Mouse (Mus musculus): ENCODE measurements at regions not wholly inside any gene's neighbourhood (a gene's known extent, or its start where the extent isn't known, plus 50 kb on each side); places are given as distances from the start of the nearest gene placed in this dataset.

DNA sequence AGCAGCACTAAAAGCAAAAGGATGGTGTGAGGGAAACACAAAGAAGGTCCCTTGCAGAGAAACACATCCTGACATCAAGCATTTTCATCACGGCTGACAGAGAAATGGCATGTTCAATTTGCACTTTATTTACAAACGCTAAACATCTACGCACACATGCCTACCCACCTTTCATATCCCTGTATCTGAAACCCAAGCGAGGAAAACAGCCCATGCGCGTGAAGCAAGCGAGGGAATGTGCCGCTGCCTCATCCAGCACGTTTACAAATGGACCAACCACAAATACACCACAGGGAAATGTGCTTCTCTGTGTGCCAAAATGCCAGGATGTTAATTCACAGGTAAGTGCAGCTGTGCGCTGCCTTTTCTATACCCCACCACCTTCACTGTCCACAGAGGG, 399.7 kb upstream of the Pou3f3 start:
- DNase-seq (ENCODE audit: low read depth) = no peak

DNA sequence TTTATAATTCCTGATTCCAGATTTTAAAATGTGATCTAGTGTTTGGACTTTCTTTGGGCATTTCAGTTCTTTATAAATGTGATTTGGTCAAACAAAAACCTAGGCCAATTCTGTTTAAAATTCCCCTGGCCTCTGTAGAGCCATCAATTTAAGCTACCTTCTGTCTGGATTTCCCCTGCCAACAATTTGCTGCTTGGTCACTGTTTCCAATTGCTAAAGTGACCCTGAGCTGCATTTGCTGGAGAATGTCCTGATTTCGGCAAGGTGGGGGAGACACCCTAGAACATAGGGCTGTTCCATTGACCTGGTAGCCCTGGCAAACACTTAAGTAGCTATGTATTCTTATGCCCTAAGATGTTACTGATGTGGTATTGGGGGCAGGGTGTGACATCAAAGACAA, 386.3 kb upstream of the Pou3f3 start:
- DNase-seq (ENCODE audit: low read depth) = no peak

DNA sequence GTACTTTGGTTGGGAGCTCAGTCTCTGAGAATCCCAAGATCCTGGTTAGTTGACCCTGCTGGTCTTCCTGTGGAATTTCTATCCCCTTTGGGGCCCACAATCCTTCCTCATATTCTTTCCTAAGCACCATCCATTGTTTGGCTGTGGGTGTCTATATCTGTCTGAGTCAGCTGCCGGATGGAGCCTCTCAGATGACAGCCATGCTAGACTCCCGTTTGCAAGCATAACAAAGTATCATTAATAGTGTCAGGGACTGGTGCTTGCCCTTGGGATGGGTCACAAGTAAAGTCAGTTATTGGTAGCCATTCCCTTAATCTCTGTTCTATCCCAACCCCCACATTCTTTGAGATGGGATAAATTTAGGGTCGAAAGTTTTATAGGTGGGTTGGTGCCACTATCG, 382.1 kb upstream of the Pou3f3 start:
- no peak for DNase-seq (ENCODE audit: low read depth)

DNA sequence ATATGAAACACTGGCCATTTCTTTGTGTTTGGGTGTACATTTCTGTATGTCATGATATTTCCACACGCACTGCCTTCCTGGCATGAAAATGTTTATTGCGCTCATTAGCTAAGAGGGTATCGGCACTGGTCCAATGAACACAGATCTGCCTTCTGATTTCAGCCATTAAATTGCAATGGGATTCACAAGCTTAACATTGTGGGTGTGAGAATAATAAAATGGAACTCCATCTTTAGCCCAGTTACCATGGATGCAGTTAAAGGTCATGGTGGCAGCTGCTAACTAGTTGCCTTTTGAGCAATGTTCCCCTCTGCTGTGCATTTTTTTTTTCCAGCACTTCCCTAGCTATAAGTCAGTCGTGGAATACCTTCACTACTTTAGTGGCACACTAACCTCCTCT, 343.7 kb upstream of the Pou3f3 start:
- DNase-seq (ENCODE audit: low read depth) = no peak

DNA sequence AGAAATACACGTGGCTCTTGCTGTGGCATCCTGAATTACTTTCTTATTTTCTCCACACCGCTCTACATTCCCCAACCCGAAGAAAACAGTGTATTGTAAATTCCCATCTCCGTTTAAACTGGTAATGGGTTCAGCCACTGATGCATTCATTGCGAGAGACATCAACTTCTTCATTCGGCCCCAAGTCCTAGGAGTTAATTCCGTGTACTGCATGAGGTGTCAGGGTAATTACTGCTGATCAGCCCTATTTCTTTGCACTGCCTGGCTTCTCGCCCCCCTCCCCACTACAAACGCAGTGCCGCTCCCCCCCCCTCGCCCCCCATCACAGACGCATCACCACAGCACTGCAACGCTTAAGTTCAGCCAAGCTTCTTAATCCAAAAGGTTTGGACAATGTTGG, 343.2 kb upstream of the Pou3f3 start:
- no peak for DNase-seq (ENCODE audit: low read depth)

DNA sequence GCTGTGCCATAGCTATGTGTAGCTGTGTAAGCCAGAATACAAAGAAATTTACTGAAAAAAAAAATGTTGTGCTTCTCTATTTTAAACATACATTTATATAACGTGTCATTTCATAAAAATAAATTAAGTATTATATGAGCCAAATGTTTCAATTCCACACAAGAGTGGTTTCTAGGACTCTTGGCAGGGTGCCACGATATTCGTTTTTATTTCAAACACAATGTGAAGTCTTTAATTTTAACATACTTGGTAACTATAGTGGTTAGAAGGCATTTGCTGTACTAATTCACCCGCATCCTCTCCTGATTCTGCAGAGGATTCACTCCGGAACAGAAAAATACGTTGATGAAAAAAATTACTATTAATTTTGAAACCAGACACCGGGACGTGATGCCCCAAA, 342.5 kb upstream of the Pou3f3 start:
- no peak for DNase-seq (ENCODE audit: low read depth)

DNA sequence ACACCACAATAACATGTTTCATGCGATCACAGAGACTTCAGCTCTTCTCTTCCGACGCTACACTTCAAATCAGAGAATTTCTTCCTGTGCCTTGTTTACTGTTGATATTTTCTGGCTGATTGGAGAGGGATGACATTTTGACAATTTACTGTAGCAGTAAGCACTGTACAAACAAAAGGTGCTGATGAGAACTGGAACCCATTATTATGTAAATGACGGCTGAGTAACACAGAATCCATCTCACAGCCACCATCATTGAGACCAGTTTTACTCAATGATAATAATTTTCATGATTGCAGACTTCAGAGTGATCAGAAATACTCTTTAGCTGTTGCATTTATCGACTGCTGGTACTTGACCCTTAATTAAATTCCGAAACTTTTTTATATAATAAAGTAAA, 341.5 kb upstream of the Pou3f3 start:
- DNase-seq (ENCODE audit: low read depth) = no peak

DNA sequence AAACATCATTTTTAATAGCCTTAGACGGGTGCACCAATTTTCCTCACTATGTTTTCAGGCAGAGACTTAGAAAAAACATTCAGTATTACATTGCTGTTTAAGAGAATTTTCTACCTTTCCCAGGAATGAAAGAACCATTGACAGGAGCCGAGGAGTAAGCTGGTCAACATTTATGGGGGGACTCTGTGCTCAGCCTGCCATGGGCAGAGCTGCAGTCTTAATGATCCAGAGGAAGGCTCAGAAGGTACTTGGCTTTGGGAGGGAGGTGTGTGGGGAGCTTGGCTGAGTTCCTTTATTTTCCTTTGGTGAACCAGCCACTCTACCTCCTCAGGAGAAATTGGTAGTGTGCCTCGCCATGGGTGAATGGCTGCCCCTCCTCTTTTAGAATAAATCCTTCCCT, 333.1 kb upstream of the Pou3f3 start:
- no peak for DNase-seq (ENCODE audit: low read depth)

DNA sequence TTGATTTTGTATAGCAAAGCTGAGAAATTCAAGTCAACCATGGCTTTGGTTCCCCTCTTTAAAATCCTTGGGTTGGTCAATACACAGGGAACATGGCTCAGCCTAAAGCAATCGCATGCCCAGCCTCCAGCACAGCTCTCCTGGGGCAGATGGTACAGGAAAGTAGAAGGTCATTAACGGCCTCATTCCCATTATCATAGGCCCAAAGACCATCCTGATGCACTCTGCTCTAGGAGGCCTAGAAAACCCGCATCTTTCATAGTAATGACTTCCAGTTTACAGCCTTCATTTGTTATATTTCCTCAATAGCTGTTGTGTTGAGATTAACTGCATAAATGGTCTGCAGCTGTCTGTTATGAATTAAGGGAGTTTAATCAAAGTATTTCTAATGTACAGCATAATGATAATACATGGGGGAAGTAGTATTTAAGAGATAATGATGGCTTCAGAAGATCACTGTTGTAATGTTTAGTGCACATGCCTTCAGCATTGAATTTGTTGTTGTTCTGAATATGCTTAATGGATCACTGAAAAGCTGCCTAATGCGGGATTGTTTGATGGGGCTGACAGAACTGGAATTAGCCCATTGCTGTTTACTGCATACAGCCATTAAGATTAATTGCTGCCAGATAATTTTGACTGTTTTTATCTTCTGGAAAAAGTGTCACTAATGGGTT, 329.8 kb upstream of the Pou3f3 start:
- no peak for DNase-seq (ENCODE audit: low read depth)

DNA sequence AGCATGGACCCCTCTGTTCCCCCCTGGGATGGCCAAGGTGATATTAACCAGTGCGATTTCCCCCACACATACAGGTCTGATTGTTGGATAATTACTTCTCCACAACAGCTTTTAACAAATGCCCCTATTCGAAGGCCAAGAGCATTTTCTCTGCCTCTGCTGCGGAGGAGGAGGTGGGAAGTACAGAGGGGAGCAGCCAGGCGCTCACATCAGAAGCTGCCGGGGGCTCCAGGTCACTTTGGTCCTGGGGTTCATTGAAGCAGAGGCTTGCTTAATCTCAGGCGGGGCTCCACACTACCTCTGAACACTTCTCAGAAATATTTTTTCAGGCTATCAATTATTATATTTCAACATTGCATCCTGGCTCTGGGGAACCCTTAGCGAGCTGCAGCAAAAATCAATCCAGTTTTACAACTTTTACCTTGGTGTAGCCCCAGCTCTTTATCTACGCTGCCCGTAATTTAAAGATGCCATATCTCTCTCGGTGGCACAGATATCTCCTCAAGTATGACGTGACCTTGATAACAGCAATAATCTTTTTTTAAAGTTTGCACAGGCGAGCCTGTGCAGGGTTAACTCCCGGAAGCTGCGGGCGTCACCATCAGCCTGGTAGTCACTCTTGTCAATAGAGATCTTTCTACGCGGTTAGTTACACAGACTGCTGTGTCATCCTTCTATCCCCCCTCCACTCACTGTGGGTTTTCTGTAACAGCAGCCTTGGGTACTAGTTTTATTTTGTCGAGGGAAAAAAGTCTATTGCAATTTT, 307.5 kb upstream of the Pou3f3 start:
- no peak for DNase-seq (ENCODE audit: low read depth)

DNA sequence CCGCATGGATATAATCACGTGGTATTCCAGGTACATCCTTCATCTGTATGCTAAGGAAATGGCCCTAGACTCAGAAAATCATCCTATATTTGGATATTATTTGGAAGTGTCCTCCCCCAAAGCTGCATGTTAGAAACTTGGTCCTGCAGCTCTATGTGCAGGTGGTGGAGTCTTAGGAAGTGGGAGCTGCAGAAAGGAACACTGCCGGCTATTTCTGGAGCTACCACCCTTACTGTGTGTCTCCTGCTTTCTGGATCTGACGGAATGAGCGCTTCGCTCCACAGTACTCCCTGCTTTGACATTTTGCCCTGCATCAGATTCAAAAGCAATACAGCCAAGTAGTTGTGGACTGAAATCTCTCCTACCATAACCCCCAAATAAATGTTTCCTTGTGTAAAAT, 306.8 kb upstream of the Pou3f3 start:
- DNase-seq (ENCODE audit: low read depth) = no peak

DNA sequence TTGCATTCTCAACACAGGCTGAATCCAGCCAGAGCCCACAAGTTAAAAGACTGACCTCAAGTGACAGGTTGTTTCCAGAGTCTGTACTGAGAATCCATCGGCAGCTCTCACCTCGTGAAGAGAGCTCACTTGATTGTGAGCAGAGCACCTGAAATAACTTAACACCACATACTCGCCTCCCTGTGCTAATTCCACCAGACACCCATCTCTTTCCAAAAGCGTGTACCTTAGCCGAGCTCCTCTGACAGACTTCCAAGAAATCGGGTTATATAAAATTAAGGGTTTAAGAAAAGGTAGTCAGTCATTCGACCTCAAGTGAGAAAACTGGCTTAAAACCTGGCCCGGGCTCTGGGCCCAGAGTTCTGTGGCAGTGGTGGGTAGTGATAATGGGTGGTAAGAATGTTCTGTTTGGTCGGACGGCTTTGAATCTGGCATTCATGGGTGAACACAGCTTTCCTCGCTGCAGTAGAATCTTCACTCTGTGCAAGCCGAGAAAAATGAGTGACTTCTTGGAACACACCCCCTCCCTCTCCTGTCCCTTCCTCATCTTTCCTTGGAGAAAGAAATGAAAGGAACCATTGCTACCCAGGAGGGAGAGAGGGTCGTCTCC, 299.8 kb upstream of the Pou3f3 start:
- no peak for DNase-seq (ENCODE audit: low read depth)

DNA sequence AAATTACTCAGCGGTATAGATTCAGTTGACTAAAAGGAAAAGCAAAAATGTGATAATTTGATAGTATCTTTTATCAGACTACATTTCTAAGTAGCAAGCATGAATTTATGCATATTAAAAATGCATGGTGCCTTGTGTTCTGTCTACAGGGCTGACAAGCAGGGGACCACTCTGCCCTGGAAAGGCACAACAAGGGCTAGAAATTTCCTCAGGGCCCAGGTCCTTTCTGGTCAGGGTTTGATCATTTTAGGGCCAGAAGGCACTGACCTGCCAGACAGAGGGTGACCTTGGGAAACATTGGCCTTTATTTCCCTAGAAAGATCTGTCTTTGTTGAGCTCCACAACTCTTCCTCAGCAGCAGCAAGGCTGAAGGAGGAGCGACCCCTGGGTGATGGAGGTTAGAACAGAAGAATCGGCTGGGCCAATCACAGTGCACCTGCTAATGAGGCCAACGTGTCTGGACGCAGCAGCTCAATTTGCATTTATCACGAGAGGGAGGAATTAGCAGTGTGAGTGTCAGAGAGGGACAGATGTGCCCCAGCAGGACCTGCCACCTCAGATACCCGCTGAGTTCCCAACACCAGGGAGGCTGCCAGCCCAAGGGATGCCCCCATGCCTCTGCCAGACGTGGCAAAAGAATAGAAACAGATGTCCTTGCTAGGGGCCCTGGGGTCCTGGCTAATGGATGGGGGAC, 297.0 kb upstream of the Pou3f3 start:
- DNase-seq (ENCODE audit: low read depth) = no peak

DNA sequence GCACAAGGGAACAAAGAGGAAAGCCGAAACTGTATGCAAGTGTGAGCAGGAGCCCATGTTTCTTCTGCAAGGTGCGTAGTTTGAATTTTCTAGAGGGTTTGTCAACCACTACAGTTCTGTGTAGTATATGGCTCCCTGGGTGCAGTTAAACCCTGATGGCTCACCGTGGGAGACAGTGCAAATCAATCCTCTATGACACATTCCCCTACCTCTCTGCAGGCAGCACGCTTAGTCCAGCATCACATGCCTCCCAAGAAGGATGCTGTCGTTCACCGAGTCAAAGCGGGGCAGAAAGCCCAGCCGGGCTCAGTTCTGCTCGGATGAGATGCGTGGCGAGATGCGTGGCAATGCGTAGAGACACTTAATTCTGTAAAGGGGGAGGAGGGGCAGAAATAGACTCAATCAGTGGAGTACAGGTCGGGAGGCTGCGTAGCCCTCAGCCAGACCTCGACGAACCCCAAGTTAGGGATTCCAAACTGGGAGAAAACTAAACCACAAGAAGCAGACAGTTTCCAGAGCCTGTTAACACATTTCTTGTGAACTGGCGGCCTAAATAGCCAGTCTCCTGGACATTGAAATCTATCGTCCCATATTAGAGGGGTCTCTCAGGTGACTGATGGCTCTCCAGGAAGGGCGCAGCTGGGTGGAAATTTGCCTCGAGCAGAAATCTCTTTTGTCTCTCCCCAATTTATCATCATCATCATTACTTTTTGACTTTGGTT, 279.6 kb upstream of the Pou3f3 start:
- DNase-seq (ENCODE audit: low read depth) = no peak

DNA sequence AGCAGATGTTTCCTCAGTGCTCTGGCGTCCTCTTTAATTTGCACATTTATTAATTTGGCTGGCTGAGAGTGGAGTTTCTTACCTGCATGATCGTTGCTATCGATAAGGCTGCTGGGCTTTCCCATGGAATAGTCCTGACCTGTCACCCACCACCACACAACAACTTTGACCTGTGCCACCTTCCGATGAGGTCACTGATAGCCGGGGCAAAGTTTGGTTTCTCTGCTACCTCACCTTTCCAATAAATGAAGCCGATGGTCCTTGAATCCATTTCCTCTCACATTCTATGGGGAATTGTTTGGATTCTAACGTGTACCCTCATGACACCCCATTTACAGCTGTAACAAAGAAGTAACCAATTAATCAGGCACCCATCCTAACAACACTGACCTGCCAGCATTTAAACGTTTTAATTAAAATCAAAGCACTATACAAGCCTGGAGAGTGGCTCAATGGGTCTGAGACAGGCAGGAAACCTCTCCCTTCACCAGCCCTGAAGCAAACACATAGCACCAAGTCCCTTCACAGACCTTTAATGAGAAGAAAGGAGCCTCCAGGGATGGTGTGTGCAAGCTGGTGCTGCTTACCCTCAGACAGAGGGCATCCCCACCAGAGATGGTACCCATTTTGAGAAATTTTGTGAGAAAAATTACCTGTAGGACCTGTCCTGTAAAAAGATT, 278.9 kb upstream of the Pou3f3 start:
- no peak for DNase-seq (ENCODE audit: low read depth)

DNA sequence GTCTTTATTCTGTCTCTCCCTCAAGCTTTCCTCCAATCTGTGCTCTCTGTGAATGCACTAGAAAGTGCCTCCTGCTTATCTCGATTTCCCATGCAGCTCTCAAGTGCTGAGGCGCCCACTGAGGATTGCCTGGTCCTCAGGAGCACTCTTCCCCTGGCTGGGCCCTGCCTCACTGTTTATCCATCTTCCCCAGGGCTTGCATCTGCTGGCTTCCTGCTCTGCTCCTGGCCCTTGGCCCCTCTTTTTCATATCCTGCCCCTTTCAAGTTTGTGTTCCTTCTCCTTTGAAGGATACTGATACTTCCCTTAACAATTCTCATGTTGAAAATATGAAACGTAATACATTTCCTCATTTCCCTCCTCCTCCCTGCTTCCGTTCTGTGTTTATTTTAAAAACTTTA, 277.8 kb upstream of the Pou3f3 start:
- DNase-seq (ENCODE audit: low read depth) = no peak

DNA sequence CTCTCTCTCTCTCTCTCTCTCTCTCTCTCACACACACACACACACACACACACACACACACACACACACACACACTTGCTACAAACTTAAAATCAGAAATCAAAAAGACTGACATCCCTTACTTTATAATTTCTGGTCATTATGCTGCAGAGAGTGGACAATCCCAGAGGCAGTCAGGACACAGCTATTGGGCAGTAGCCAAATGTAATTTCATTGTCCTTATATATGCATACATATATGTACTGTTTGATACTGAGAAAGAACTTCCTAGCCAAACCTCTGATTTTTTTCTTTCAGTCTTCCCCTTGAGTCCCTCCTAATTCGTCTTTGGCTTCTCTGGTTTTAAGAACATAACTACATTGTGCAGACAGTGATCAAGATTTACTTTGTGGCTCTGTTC, 277.3 kb upstream of the Pou3f3 start:
- no peak for DNase-seq (ENCODE audit: low read depth)

DNA sequence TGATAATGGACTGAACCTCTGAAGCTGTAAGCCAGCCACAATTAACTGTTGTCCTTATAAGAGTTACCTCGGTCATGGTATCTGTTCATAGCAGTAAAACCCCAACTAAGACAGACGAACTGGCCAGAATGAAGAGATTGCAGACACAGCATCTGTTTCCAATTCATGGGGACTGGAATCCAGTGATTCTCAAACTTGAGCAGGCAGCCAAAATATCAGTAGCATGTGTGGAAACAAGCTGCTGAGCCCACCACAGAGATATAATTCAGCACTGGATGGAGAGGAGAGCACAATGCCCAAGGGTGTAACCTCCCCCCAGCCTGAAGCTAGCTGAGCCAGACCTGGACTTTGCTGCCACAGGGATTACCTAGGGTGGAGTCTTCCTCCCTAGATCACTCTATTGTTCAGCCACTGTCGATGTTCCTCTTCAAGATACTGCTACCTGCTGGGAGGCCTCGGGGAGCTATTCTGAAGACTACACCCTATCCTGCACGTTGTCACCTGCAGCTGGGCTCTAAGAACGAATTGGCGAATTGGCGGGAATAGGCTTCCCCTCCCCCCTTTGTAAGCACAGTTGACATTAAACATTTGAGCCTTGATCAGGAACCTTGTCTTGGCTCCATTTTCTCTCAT, 259.1 kb upstream of the Pou3f3 start:
- no peak for DNase-seq (ENCODE audit: low read depth)

DNA sequence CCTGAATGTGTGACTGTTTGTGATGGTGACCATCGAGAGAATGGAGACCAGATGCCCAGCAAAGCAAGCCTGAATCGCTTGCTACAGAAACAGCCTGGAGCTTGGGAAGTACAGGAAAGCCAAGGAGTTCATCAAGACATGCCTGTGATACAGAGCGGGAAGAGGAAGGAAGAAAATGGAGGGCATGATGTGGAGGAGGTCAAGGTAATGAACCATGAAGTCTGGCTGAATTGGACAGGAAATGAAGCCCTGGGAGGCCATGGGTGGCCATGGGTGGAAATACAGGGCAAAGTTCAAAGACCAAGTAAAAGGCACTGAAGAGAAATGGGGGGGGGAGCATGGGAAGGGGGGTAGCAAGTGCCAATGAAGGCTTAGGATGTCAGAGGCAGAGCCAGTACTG, 227.2 kb upstream of the Pou3f3 start:
- no peak for DNase-seq (ENCODE audit: low read depth)

DNA sequence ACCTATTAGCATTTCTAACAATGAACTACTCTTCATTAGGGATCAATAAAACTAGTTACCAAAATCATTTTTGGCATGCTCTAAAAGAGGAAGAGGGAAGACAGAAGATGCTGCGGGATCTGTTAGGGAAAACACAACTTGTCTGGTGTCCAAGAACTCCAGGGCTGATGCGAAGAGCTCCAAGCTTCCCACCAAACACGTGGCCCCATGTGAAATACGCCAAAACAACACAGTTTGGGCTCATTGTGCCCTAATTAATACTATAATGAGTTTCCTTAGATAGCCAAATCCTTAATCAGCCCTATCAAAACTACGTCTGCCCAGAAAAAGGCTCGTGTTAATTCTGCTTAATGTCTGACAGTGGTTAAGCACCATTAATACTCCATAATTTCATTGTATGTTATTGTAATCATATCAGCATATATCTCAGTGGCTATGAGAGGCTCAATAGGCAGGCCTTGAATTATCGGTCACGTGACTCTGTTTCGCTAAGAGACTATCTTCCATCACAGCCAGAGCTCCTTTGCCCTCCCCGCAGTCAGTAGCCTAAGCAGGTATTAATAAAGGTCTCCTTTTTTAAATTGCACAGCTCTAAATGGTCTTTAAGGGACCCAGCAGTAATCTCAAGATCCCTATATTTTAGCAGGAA, 223.6 kb upstream of the Pou3f3 start:
- DNase-seq (ENCODE audit: low read depth) = no peak
